Mouse (Mus musculus) c-Kit-positive CD71-positive TER-119-negative erythroid progenitor cells, embryonic 14.5 days (primary cell): ENCODE data around the gene Bloc1s5.
"Not testable (repeated sequence)": the region's sequence is repeated elsewhere in the genome, so short reads cannot be mapped to it uniquely, and the experiment has no call there.

ENCODE experiments used
- DNase-seq: peaks from one replicate; pipeline ENCODE4 v3.0.0-alpha.2; 2013; ENCODE audit warnings: low read depth

The Bloc1s5 gene

DNA sequence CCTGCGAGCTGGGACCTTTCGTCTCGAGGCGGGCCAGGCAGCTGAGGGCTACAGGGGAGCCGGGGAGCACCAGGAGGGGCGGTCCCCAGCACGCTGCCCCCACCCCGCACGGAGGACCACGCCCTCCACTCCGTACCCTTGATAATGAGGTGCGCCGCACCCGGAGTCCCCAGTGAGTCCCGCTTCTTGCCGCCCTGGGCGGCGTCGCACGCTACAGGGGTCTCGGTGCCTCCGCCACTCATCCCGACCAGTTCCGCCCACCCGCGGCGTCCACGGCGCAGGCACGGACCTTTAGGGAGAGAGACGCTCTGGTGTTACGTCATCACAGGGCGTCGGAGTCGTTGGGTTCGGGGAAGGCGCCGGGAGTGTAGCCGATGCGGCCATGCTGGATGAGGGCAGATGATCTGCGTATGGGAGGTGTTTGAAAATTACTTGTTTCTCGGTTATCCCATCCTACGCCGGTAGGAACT lies at the start of gene Bloc1s5:
Gene Bloc1s5 (minus strand): TSS at position 310 of the 470 bp plus-strand sequence.
- DNase-seq = peak; percentile 98

DNA sequence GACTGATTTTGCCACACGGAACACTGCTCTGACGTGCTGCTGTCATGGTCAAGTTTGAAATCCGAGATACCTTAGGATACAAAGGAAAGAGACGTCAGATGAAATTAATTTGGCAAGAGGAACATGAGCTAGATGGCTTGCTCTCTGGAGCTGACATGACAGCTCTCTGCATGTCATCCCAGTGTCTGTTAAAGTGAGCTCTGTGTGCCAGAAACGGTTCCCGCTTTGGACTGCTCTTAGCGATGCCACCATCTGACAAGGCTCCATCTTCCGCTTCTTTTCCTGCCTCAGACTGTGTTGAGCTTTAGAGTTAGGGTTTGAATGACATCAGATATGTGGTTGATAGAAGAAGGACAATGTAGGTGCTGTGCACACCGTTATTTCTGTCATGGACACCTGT lies 37.4 kb upstream of the Bloc1s5 start:
- DNase-seq = no peak

DNA sequence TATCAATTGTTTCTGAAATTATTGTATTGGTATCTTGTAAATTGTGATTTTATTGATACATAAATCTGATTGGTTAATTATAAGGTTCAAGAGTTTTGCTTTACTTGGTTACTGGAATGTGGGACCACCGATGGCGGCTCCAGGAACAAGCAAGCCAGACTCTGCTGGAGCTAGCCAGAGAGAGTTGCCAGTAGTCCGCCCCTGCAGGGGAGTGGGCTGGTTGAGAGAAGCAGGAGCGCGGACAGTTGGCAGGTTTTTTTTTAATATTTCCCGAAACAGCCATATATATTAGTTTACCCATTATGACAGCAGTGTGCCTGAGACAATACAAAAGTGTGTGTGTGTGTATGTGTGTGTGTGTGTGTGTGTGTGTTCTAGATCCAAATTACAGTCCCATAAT lies 36.5 kb upstream of the Bloc1s5 start:
- DNase-seq = not testable (repeated sequence)

DNA sequence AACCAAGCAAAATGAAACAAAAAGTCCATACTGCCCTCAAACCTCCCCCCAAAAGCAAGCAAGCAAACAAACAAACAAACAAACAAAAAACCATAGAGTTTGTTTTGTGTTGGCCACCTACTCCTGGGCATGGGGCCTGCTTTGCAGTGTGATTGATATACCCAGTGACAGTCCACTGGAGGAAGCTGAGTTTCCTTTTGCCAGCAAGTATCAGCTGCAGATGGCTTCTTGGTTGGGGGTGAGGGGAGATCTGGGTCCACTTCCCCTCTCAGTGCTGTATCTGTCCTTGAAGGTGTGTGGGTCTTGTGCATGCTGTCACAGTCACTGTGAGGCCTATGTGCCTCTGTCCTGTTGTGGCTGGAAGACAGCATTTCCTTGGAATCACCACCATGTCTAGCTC lies 35.1 kb upstream of the Bloc1s5 start:
- DNase-seq = no peak

DNA sequence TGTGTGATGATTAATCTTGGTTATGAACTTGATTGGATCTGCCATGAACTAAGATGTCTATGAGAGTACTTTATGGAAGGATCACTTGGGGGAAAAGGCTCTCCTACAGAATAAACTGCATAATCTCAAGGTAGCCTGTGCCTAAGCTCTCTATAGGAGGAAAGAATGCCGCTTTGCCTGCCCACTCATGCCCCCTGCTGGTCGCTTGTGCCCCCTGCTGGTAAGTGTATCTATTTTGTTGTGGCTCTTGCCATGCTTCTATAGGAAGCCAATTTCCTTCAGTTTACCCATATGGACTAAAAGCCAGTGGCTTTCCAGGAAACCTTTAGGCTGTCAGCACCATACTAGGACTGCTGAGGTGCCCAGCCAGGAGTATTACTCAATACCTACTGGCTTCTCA lies 33.6 kb upstream of the Bloc1s5 start:
- DNase-seq = peak; percentile 68

DNA sequence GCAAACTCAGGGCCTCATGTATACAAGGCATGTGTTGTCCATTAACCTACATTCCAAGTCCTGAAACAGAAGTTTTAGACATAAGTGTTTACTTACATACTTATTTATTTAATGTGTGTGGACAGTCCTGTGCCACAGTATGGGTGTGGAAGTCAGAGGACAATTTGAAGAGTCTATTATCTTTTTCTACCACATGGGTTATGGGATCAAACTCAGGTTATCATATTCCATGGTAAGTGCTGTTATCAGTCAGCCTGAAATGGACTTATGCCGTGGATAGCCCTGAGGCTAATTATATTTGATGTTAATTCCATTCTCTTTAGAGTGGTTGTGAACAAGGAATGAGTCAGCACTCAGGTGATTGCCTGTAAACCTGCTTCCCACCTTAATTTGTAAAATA lies 29.8 kb upstream of the Bloc1s5 start:
- DNase-seq = peak; percentile 52

DNA sequence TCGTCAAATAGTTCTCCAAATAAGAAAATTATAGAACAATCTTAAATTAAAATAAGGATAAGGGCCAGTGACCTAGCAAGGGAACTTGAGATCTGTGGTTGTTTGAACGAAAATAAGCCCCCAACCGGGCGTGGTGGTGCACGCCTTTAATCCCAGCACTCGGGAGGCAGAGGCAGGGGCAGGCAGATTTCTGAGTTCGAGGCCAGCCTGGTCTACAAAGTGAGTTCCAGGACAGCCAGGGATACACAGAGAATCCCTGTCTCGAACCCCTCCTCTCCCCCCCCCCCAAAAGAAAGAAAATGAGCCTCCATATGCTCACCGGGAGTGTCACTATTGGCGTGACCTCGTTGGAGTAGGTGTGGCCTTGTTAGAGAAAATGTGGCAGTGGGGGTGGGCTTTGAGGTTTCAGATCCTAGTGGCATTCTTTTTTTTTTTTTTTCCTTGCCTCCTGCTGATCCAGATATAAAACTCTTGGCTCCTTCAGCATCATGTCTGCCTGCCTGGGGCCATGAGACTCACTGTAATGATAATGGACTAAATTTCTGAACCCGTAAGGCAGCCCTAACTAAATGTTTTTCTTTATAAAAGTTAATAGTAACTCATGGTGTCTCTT lies 24.7 kb upstream of the Bloc1s5 start:
- DNase-seq = no peak

DNA sequence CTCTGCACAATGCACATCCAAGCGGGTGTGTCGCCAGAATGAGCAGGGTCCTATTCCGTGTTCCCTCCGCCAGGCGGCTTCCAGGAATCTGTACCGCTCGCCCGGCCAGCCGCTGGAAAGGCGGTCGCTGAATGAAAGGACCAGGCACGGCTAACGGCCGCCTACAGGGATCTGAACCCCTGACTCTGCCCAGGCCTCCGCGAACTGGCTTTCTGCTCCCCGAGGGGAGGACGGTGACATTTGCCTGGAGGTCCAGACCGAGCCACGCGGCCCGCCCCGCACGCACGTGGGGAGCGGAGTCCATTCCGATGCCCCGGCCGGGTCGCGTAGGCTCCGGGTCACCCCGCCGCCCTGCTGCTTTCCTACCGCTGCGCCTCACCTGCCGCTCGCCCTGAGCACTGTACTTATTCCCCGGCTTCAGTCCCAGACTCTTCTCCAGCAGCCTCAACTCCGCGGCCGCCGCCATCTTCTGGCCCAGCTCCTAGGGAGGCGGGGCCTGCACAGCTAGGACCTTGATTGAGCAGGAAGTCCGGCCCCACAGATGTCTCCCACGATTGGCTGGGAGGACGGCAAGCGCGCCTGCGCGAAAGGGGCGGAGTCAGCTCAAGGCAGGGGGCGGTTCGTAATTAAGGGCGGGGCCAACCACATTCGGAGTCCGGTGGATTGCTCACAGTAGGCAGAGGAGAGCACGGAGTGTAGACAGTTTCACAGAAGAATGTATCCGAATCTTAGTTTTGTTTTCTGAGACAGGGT lies 23.8 kb upstream of the Bloc1s5 start, which contains the start of gene Eef1e1:
Gene Eef1e1 (minus strand): TSS at position 531 of the 753 bp plus-strand sequence.
- peak; percentile 91 for DNase-seq

DNA sequence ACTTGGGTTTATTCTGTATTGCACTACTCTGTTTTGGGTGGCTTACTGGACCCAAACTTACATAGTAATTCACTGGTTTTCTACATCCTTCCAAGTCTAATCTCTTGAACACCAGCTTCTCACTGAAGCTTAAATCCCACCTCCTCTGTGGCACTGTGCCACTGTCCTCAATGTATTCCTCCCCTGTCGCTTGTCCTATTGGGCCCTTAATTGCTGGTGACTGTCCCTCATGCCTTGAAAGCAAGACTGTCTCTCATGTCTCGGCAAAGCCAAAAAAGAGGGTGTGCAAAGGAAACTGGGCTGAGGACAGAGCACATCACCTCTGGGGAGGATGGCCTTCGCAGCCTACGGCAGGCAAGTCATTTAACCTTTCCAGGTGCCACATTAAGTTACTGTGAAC lies 23.0 kb upstream of the Bloc1s5 start:
- no peak for DNase-seq

DNA sequence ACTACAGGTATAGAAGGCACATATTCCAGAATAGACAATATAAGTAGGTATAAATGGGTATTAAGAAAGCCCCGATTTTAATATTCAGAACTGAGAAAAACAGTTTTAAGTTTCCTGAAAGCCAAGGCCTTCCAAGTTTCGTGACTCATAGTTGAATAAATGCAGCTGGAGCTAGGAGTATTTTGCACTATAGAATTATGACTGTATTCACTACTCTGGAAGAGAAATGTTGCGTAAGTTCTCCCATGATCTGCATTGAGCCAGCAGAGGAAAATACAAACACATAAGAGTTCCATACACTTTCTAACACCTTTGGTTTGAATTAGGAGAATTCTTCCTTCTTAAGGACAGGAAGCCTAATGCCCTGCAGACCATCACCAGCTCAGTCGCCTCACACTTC lies 15.4 kb upstream of the Bloc1s5 start:
- no peak for DNase-seq

DNA sequence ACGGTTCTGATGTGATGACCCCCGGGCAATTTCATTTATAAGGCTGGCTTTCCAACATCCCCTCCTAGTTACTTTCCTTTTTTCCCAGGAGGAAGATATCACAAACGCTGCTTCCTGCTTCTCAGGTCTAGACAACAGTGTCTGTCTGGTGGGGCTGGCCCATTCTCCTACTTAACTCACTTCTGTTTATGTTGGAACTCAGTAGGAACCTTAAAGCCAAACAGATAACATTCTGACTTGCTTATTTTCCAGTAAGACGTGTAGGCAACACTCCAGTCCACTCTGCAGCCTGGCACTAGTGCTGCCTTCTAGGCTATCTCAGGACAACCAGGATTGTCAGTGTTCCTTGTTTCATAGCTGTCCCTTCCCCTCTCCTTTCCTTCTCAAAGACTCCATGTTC lies 14.2 kb upstream of the Bloc1s5 start:
- DNase-seq = no peak

DNA sequence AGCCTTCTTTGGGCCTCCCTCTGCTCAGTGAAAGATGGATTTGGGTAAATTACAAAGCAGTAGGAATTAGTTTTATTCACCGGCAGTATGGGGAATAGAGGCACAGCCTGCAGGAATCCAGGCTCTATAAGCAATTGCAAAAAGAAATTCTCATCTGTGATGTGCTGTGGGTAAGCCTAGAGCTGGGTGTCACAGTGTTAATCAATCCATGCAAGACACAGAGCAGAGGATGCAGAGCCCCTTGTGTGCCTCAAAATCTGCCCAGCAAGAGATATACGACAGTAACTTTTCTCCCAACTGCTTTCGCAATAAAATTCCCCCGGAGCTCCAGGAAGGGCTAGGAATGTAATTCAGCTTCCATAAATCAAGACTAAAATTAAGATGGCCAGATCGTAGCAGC lies 6.5 kb upstream of the Bloc1s5 start:
- no peak for DNase-seq

DNA sequence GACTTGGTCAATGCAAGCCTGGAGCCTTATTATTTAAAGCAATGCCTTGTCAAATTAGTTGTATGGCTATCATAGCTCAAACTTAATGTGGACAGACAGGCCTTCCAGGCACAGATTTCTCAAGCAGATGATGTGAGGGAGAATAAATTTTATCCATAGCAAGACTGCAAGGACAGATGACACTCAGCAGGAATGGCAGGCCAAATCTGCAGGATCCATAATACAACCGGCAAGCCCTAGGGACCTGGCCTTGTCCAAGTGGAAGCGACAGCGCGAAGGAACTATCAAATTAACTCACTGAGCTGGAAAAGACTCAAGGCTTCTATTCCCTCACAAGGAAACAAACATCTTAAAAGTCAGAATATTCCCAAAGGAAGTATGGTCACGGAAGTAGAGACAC lies 6.1 kb upstream of the Bloc1s5 start:
- DNase-seq = no peak

DNA sequence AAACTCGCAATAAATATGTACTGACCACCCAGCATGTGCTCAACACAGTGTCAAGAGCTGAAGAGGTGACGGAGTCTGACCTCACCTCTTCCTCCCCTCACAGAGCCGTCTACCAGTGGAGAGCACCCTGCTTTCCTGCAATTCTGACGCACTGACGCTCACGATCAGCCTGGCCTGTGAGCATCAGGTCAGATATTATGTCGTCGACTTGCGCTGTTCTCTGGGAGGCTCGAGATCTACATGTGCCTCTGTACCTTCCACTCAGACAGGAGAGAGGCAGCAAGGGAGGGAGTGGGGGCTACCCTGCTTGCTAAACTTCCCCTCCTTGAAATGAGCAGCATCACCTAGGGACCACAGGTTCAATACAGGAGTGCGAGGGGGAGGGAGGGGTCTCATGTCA lies 3.8 kb upstream of the Bloc1s5 start:
- DNase-seq = no peak

DNA sequence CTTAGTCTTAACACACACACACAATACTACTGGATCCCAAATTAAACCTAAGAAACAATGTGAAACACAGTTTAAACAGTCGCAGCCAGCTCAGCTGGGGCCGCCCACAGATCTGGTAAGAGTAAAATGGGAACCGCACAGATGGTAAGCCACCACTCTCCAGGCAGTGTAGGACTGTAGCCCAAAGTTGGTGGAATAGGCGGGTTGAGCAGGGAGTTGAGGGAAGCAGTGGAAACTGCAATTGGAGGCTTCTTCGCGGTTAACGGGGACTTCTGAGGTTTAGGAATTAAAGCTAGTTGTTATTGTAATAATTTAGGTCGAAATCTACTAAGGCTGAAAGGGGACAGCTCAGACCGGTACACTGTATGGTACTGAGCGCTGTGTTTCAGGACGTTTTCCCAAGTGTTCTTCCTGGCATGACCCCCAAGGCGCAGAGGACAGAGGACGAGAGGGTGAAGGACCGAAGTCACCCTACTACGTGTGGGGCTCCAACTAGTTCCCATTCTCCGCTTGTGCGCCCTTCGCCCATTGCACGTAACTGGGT lies 581 bp downstream of the Bloc1s5 start:
- no peak for DNase-seq

DNA sequence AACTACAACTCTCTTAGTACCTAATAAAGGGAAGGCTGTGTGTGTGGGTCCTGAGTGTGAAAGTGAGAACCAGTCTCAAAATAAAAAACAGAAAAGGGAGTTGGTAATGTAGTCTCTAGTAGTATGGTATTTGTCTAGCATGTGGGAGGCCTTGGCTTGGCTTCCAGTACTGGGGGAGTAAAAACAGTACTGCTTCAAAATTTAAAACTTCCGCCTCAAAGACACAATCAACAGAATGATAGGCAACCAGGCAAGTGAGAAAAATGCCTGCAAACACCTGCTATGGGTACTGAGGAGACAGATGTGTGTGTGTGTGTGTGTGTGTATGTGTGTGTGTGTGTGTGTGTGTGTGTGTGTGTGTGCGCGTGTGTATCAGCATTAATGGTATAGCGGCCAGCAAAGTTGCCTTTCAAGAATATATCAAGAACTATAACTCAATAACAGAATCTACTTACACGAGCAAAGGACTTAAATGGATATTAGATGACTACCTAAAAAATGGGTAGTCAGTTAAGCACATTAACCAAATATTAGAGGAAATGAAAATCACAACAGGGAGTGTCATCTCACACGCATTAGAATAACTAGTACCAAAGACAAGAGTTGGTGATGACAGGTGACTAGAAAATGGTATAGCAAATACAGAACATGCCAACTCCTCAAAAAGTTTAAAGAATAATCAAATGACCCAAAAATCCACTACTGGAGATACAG lies 1.5 kb downstream of the Bloc1s5 start:
- no peak for DNase-seq

DNA sequence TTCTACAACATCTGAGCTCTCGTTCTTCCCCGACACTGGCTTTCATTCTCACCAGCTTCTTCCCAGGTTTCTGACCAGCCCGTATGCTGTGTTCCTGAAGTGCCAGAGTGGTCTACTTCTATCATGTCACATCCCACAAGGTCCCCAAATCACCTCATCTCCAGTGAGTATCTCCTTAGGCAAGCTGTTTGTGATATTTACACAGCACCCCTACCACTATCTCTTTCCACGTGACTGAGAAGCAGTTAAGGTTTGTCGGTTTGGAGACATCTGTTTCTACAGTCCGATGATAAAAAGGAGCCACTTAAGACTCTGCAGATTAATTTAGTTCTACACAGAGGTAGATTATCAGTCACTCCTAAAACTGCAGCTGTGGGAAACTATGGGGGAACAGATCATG lies 2.4 kb downstream of the Bloc1s5 start:
- DNase-seq = peak; percentile 73

DNA sequence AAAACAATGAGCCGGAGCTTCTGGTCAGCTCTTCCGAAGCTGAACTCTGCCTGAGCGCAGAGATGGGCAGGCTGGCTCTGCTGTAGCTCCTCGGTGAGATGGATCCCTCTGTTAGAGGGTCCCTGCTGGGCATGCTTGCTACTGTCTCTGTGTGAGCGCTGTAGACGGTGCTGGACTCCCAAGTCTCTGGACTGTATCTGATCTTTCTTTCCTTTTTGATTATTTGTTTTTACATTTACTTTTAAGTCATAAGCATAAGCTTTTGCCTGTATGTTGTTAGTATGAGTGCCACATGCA lies 8.7 kb downstream of the Bloc1s5 start:
- DNase-seq = no peak

DNA sequence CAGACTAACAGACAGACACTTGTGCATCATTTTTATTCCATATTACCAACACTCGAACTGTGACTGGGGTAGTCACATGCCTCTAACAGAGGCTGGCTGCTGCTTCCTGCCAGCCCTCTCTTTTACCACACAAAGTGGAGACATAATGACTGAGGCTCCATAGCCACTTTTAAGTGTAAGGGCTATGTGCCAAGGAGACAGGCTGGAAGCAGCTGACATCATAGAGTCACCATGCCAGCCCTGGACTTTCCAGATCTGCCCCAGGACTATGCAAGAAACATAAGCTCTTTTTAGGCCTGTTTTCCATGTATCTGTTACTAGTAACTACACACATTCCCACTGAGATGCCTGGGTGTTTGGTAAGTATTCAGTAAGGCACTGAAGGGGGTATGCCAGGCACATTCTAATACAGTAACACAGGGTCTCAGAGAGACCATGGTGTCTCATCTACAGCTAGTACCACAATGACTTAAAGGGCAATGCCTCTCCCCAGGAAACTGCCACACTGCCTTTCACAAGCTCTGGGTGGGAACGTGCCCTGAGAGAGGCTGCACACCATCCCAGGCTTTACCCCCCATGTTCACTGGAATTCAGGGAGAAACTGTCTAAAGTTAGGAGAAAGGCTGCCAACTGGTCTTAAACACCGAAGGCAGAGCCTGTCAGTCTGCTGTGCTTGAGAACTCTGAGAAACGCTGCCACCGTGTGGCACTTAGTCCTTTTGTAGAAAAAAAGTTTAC lies 9.2 kb downstream of the Bloc1s5 start:
- DNase-seq = no peak

DNA sequence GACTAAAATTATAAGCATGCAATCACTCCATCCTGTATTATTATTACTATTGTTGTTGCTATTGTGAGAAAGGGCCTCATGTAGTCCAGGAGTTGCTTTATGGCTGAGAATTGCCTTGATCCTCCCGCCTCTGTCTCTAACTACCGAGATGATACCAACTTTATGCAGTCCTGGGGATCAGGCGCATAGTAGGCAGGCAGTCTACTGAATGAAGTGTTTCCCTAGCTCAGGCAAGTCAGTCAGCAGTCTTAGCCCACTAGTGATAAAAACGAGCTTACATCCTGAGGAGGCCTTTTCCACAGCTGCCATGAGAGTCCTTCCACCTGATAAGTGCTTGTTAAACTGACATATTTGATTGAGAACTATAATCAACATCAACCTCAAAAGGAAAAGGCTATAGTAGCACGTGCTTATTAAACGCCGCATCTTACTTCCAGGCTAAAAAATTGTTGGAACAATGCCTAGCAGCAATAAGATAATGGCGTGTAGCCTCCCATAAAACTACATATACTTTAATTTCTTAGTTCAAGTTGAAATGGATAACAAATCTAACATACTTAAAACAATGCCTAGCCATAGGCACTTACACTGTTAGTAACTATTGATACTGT lies 10.5 kb downstream of the Bloc1s5 start:
- DNase-seq = no peak

DNA sequence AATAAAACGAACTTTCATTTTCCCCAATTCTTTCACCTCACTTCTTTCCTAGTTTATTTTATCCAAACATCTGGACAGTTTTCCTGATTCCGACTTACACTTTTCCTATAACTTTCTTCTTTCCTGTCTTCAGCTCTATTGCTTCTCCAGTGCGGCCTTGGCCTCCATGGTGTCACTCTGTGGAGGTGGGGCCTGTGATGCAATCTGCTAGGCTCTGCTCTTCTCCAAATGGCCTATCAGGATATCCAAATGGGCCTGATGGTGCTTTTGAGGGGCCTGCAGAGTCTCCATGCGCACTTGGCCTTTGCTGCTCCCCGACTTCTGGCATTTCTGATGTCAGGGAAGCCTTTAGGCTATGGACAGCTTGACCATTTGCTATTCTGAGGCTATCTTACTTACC lies 11.6 kb downstream of the Bloc1s5 start:
- no peak for DNase-seq
